Mouse (Mus musculus) lung, postnatal 0 days (tissue): ENCODE results near the gene Ncapd3. TPM values are rescaled to one million over a fixed set of nuclear protein-coding genes. Genes with fewer than 3 reads are reported as not detected.
A peak's percentile ranks its signal among the peaks of the same experiment; 100 is the strongest.

Experiments
- ATAC-seq: fragments of 200-750 bp; cut with Nextera tagmentation; 2 replicates; pipeline ENCODE4 v1.8.0; 2017; ENCODE audit warnings: moderate library complexity
- DNase-seq: peaks from one replicate; pipeline ENCODE4 v3.0.0-alpha.2; 2016; ENCODE audit warnings: low spot score
- H3K27ac ChIP-seq: fragments of 300-500 bp; sonication (generic); 2 replicates; pipeline ENCODE4 v1.5.1; 2014; ENCODE audit warnings: antibody characterized with exemption, mild to moderate bottlenecking, low read length, mixed read lengths
- H3K27me3 ChIP-seq: fragments of 300-500 bp; sonication (generic); replicated peaks from 2 replicates; pipeline ENCODE4 v1.6.1; 2014; ENCODE audit warnings: low read length, mixed read lengths; ENCODE audit not compliant: insufficient read depth
- H3K36me3 ChIP-seq: fragments of 300-500 bp; sonication (generic); 2 replicates; pipeline ENCODE4 v1.6.1; 2014; ENCODE audit warnings: low read length, mixed read lengths; ENCODE audit not compliant: insufficient read depth
- H3K4me1 ChIP-seq: fragments of 300-500 bp; sonication (generic); 2 replicates; pipeline ENCODE4 v1.6.1; 2014; ENCODE audit warnings: antibody characterized with exemption, low read depth, low read length, mixed read lengths; ENCODE audit not compliant: insufficient read depth
- H3K4me2 ChIP-seq: fragments of 300-500 bp; sonication (generic); replicated peaks from 2 replicates; pipeline ENCODE4 v1.6.1; 2014; ENCODE audit warnings: low read depth, mild to moderate bottlenecking, low read length, moderate library complexity, mixed read lengths
- H3K4me3 ChIP-seq: fragments of 300-500 bp; sonication (generic); 2 replicates; pipeline ENCODE4 v1.5.1; 2014; ENCODE audit warnings: low read depth, low read length
- H3K9ac ChIP-seq: fragments of 300-500 bp; sonication (generic); replicated peaks from 2 replicates; pipeline ENCODE4 v1.6.1; 2014; ENCODE audit warnings: low read depth, mild to moderate bottlenecking
- H3K9me3 ChIP-seq: fragments of 300-500 bp; sonication (generic); 2 replicates; pipeline ENCODE4 v1.6.1; 2016; ENCODE audit warnings: low read length, mixed read lengths
- CTCF ChIP-seq: IDR thresholded peaks from 2 replicates; pipeline ENCODE4 v1.5.1; 2016; ENCODE audit warnings: antibody characterized with exemption, mild to moderate bottlenecking
- EP300 ChIP-seq: IDR thresholded peaks from 2 replicates; pipeline ENCODE4 v1.6.1; 2016; ENCODE audit warnings: antibody characterized with exemption, mild to moderate bottlenecking, control low read depth
- WGBS: fragments of 180-500 bp; shearing (Covaris S2); extraction: QIAGEN DNeasy Blood & Tissue Kit; methylation state at CpG from one replicate; pipeline ENCODE4 v1.1.7; 2014; 5-methylcytosine and 5-hydroxymethylcytosine counted together
- polyA plus RNA-seq: library from polyadenylated mRNA; unstranded; fragments of >200 nt; fragmentation: Nextera tagmentation; extraction: Ambion mirVana; gene quantifications from 2 replicates; pipeline ENCODE4 v1.2.1, GENCODE M21; 2015

Ncapd3 gene
- polyA plus RNA-seq, 1 experiment from 2014 or later, result 6.3 TPM

GRCm38 (mm10) chr9:26997062-26997461, 32.9 kb upstream of the Ncapd3 start:
- 87% methylated on average over 3 of the region's 3 CpGs for WGBS
- H3K4me2 ChIP-seq, result no peak overlapping the region
- 0 out of 2 replicates have a peak, but pooled peaks cover 10% of the 10 kb centered on the region for H3K4me1 ChIP-seq
- peak; percentile 38 for DNase-seq
- no peaks in the 10 kb centered on the region for H3K36me3 ChIP-seq
- no peak overlapping the region for H3K27ac ChIP-seq
- H3K9me3 ChIP-seq, result no peaks in the 10 kb centered on the region
- H3K27me3 ChIP-seq, result no peaks in the 10 kb centered on the region
- no peak overlapping the region for H3K9ac ChIP-seq
- TF ChIP-seq EP300, result no peak
- no peak for TF ChIP-seq CTCF
- H3K4me3 ChIP-seq, result no peak overlapping the region
- ATAC-seq, result no peak

DNA sequence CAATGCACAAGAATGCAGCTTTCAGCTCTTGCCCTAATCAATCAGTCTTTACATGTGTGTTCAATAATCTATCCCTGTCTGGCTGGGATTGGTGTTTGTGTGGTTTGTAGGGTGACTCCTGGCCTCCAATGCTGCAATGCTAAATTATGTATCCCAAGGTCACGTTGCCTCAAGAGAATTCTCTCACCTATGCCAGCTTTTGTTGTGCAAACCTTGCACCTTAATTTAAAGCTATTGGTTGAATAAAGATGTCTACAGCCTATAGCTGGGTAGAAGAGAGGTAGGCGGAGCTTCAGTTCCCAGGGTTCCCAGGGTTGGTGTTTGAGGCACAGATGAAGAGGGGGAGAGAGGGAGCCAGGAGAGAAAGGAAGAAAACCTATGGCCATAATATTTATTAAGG, 32.5 kb upstream of the Ncapd3 start:
- no peak overlapping the region for H3K27ac ChIP-seq
- H3K4me1 ChIP-seq, result 0 out of 2 replicates have a peak, but pooled peaks cover 10% of the 10 kb centered on the region
- TF ChIP-seq EP300 (no peak), CTCF (no peak)
- H3K4me2 ChIP-seq, result no peak overlapping the region
- WGBS, result 94% methylated on average over 2 of the region's 2 CpGs
- ATAC-seq, result no peak
- no peaks in the 10 kb centered on the region for H3K27me3 ChIP-seq
- H3K9ac ChIP-seq, result no peak overlapping the region
- no peaks in the 10 kb centered on the region for H3K36me3 ChIP-seq
- no peak overlapping the region for H3K4me3 ChIP-seq
- no peaks in the 10 kb centered on the region for H3K9me3 ChIP-seq
- DNase-seq, result no peak

DNA sequence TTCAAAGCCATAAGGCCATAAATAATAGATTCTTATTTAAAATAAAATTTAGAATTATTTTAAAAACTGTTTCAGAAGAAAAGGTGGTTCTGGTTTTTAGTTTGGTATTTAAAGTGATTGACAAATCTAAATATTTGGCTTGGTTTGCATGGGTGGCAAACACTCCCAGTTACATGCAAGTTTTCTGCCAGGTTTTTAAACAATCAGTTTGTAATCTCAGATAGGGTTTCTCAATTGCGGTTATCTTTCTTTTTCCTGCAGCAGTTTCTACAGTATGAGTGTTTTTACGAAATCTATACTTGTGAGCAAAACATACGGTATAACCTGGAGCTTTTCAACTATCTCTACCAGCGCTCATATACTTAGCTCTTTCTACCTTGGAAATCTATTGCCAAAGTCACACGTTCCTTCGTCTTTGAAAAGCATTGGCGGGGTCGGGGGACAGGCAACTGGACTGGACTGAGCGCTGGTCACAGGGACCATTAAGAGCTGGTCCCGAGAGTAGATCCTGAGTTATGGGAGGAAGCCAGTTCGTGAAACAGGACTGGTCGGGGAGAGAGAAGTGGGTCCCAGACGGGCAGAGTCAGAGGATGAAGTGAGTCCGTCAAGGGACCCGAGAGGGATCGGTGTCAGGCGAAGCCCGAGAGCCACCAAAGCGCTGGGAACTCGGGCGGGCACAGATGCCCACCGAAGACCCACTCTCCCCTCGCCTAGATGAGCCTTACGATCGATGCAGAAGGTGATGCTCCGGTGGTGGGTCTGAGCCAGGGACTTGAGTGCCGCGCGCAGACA, 31.1 kb upstream of the Ncapd3 start:
- H3K4me3 ChIP-seq, result peak overlapping the region; percentile 75
- H3K4me2 ChIP-seq, result peak overlapping the region; percentile 69
- no peaks in the 10 kb centered on the region for H3K9me3 ChIP-seq
- TF ChIP-seq CTCF (no peak), EP300 (no peak)
- DNase-seq (peak; percentile 45), ATAC-seq (peak; percentile 49)
- H3K4me1 ChIP-seq, result 0 out of 2 replicates have a peak, but pooled peaks cover 10% of the 10 kb centered on the region
- H3K9ac ChIP-seq, result peak overlapping the region; percentile 71
- H3K36me3 ChIP-seq, result peaks cover 3% of the 10 kb centered on the region; the same call in 1 of the 2 replicates
- no peaks in the 10 kb centered on the region for H3K27me3 ChIP-seq
- peak overlapping the region; percentile 80 for H3K27ac ChIP-seq
- WGBS, result under 1% methylated on average over 26 of the region's 29 CpGs

- no peaks in the 10 kb centered on the region for H3K27me3 ChIP-seq
- H3K4me1 ChIP-seq, result 0 out of 2 replicates have a peak, but pooled peaks cover 10% of the 10 kb centered on the region
- H3K27ac ChIP-seq, result peak within 1 kb of the TSS; percentile 80
- H3K4me3 ChIP-seq, result peak within 1 kb of the TSS; percentile 75
- H3K4me2 ChIP-seq, result peak within 1 kb of the TSS; percentile 69
- peaks cover 10% of the 10 kb centered on the region; the same call in 1 of the 2 replicates for H3K36me3 ChIP-seq
- H3K9ac ChIP-seq, result peak within 1 kb of the TSS; percentile 71
- DNase-seq (peak; percentile 99), ATAC-seq (peak; percentile 100)
- TF ChIP-seq CTCF (peak; percentile 19; the same call in 1 of the 2 replicates), EP300 (no peak)
- no peaks in the 10 kb centered on the region for H3K9me3 ChIP-seq
- WGBS, result under 1% methylated on average over 35 of the region's 35 CpGs
Observed at GRCm38 (mm10) chr9:26999461-27000395, 30.2 kb upstream of the Ncapd3 start, which contains the start of the genes Acad8 and Thyn1. Acad8 (minus strand) TSS chr9:26999566. Thyn1 (plus strand) TSS chr9:26999710.

DNA sequence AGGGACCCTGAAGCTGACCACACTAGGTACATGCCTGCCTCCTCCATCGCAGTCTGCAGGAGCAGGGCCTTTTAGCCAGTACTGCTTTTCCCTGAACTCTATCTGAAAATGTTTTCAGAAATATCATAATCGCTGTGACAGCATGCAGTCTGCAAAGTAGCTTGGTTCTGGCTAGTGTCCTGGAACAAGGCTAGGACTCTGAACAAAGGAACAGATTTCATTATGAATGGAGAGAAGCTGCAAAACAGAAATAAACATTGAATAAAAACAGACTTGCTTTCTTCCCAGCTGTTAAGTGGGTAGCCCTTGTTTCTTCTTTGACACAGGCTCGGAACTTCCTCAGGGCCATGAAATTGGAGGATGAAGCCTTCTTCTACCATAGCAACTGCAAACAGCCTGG, 24.7 kb upstream of the Ncapd3 start:
- Histone ChIP-seq H3K9me3 (no peaks in the 10 kb centered on the region), H3K27me3 (no peaks in the 10 kb centered on the region), H3K27ac (no peak overlapping the region), H3K9ac (no peak overlapping the region), H3K4me3 (no peak overlapping the region), H3K36me3 (peaks cover 50% of the 10 kb centered on the region), H3K4me2 (no peak overlapping the region), H3K4me1 (0 out of 2 replicates have a peak, but pooled peaks cover 9% of the 10 kb centered on the region)
- 89% methylated on average over 3 of the region's 3 CpGs for WGBS
- DNase-seq (no peak), ATAC-seq (no peak)
- no peak for TF ChIP-seq EP300
- TF ChIP-seq CTCF, result no peak

GRCm38 (mm10) chr9:27005933-27006332, 24.0 kb upstream of the Ncapd3 start:
- no peak for ATAC-seq
- WGBS, result 97% methylated on average over 1 of the region's 1 CpGs

More at GRCm38 (mm10) chr9:27005933-27006332, 24.0 kb upstream of the Ncapd3 start:
- 0 out of 2 replicates have a peak, but pooled peaks cover 2% of the 10 kb centered on the region for H3K4me1 ChIP-seq
- no peak for DNase-seq
- no peaks in the 10 kb centered on the region for H3K9me3 ChIP-seq
- no peak overlapping the region for H3K9ac ChIP-seq
- no peak overlapping the region for H3K4me3 ChIP-seq
- TF ChIP-seq CTCF (no peak), EP300 (no peak)
- H3K4me2 ChIP-seq, result no peak overlapping the region
- no peak overlapping the region for H3K27ac ChIP-seq
- peaks cover 51% of the 10 kb centered on the region for H3K36me3 ChIP-seq
- H3K27me3 ChIP-seq, result no peaks in the 10 kb centered on the region
